Mouse (Mus musculus) bone marrow macrophage, adult 2 months (primary cell): ENCODE measurements around the gene Vmn1r180. TPM values are rescaled to one million over a fixed set of nuclear protein-coding genes. Genes with fewer than 3 reads are reported as not detected.
"Not testable (repeated sequence)": the region's sequence is repeated elsewhere in the genome, so short reads cannot be mapped to it uniquely, and the experiment has no call there.

Source experiments
- H3K27ac ChIP-seq: 2 replicates; pipeline ENCODE4 v1.5.1; 2012; ENCODE audit warnings: low read depth, low read length; ENCODE audit not compliant: insufficient read depth
- H3K4me1 ChIP-seq: 2 replicates; pipeline ENCODE4 v1.6.1; 2012; ENCODE audit warnings: low read length; ENCODE audit not compliant: control insufficient read depth, insufficient read depth
- H3K4me3 ChIP-seq: 2 replicates; pipeline ENCODE4 v1.5.1; 2012; ENCODE audit warnings: mild to moderate bottlenecking, low read length, moderate library complexity; ENCODE audit not compliant: insufficient read depth
- CTCF ChIP-seq: IDR thresholded peaks from 2 replicates; pipeline ENCODE4 v1.5.1; 2012; ENCODE audit warnings: low read depth, mild to moderate bottlenecking, low read length, moderate library complexity
- POLR2A ChIP-seq: IDR thresholded peaks from 2 replicates; pipeline ENCODE4 v1.6.1; 2012; ENCODE audit warnings: mild to moderate bottlenecking, low read depth, low read length, borderline replicate concordance
- polyA plus RNA-seq: library from polyadenylated mRNA; stranded (reverse); fragments of >200 nt; gene quantifications from 2 replicates; pipeline ENCODE4 v1.2.4, GENCODE M21; 2012; ENCODE audit not compliant: missing spikeins, insufficient read depth, insufficient read length

Gene Vmn1r180
- polyA plus RNA-seq: not detected in 2 replicates

GRCm38 (mm10) chr7:23950332-23950731 is at the start of gene Vmn1r180:
Vmn1r180 (plus strand) TSS chr7:23950632.
- no peak within 1 kb of the TSS for H3K27ac ChIP-seq
- no peak within 1 kb of the TSS for H3K4me3 ChIP-seq
- TF ChIP-seq POLR2A (no peak), CTCF (no peak)
- no peaks in the 10 kb centered on the region for H3K4me1 ChIP-seq

- Histone ChIP-seq H3K4me3 (no peak within 1 kb of the TSS), H3K4me1 (no peaks in the 10 kb centered on the region), H3K27ac (no peak within 1 kb of the TSS)
- TF ChIP-seq POLR2A: no peak
- TF ChIP-seq CTCF: no peak
Observed at GRCm38 (mm10) chr7:23926678-23927077, 23.8 kb upstream of the Vmn1r180 start, which contains the start of gene Vmn1r179. Vmn1r179 (plus strand) TSS chr7:23926978.

- H3K27ac ChIP-seq: not testable (repeated sequence)
Observed at GRCm38 (mm10) chr7:23968044-23968443, 17.6 kb downstream of the Vmn1r180 start.

GRCm38 (mm10) chr7:23974315-23974714 is 23.9 kb downstream of the Vmn1r180 start, which contains the start of gene Vmn1r181:
Vmn1r181 (plus strand) TSS chr7:23974615.
- not testable (repeated sequence) for H3K4me3 ChIP-seq, H3K27ac ChIP-seq, H3K4me1 ChIP-seq

More at GRCm38 (mm10) chr7:23968044-23968443, 17.6 kb downstream of the Vmn1r180 start:
- not testable (repeated sequence) for H3K4me1 ChIP-seq, H3K4me3 ChIP-seq

GRCm38 (mm10) chr7:24001391-24001790 is 51.0 kb downstream of the Vmn1r180 start, which contains the start of gene V1rd19:
V1rd19 (plus strand) TSS chr7:24001691.
- H3K4me3 ChIP-seq: no peak within 1 kb of the TSS
- no peaks in the 10 kb centered on the region for H3K4me1 ChIP-seq
- TF ChIP-seq POLR2A (no peak), CTCF (no peak)
- no peak within 1 kb of the TSS for H3K27ac ChIP-seq

Other genes with a start within 250 kb of the Vmn1r180 start
- gene Vmn1r173, start 249.9 kb upstream of the Vmn1r180 start, polyA plus RNA-seq: not detected in 2 replicates
- gene Vmn1r174, start 198.4 kb upstream of the Vmn1r180 start, polyA plus RNA-seq: 0.09 TPM in 1 of 2 replicates, not detected in the other
- gene Vmn1r175, start 140.0 kb upstream of the Vmn1r180 start, polyA plus RNA-seq: not detected in 2 replicates
- not detected in 2 replicates for gene Vmn1r176, start 113.3 kb upstream of the Vmn1r180 start, polyA plus RNA-seq
- not detected in 2 replicates for gene Vmn1r177, start 84.2 kb upstream of the Vmn1r180 start, polyA plus RNA-seq
- not detected in 2 replicates for gene Vmn1r178, start 58.6 kb upstream of the Vmn1r180 start, polyA plus RNA-seq
- not detected in 2 replicates for gene Vmn1r179, start 23.7 kb upstream of the Vmn1r180 start, polyA plus RNA-seq
- not detected in 2 replicates for gene Vmn1r181, start 24.0 kb downstream of the Vmn1r180 start, polyA plus RNA-seq
- not detected in 2 replicates for gene V1rd19, start 51.1 kb downstream of the Vmn1r180 start, polyA plus RNA-seq
- 0.32 TPM in 1 of 2 replicates, not detected in the other for gene Vmn1r183, start 102.6 kb downstream of the Vmn1r180 start, polyA plus RNA-seq
- gene Zfp180, start 131.3 kb downstream of the Vmn1r180 start, polyA plus RNA-seq: 10.8 and 11.2 TPM in 2 replicates
- 0.38 and 1.2 TPM in 2 replicates for gene Zfp112, start 161.7 kb downstream of the Vmn1r180 start, polyA plus RNA-seq
- 6.4 and 7.0 TPM in 2 replicates for gene Zfp235, start 183.5 kb downstream of the Vmn1r180 start, polyA plus RNA-seq
- 0.50 TPM in 1 of 2 replicates, not detected in the other for gene Zfp114, start 224.4 kb downstream of the Vmn1r180 start, polyA plus RNA-seq